Mouse (Mus musculus) thymus, adult 18-20 months (tissue): Measurements from ENCODE around the gene Gm13090.

Experiments
- DNase-seq, 2 experiments: peaks; one replicate each; pipeline ENCODE4 v3.0.0; 2022; ENCODE audit warnings: mixed read lengths in 2 of 2

Gene Gm13090

GRCm38 (mm10) chr4:151138586-151138985, 49.2 kb downstream of the Gm13090 start:
- DNase-seq = no peak

DNA sequence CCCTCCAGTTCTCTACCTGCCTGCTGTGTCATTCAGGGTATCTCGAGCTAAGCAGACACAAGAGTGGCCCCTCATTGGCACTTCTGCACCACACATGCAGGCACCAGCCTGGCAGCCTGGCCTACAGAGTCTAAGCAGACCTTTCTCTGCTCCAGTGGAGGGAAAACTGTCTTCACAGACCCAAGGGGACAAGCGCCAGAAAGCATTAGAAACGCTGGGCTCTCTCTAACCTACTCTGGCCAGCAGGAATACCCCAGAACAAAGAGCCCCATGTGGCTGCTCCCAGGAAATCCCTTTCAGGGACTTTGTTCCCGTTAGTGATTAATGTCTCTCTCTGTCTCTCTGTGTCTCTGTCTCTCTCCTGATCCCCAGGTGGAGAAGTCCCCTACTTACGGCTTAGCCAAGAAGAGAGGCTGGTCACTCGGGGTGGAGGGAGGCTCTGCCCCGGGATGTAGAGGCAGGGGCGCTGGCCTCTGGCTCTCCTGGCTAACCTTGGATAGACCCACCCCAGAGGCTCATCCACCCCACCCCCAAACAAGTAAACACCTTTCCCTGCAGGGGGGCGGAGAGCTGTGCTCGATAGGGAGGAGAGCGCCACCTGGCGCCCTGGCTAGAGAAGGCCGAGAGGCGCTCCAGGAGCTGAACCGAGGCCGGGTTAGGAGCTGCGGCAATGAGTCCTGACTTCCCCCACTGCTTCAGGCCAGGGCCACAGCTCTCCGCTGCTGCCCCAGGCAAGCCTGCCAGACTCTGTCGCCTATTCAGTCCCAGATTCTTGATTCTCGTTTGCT, 49.9 kb downstream of the Gm13090 start:
- peak; percentile 6 to 13 for DNase-seq

DNA sequence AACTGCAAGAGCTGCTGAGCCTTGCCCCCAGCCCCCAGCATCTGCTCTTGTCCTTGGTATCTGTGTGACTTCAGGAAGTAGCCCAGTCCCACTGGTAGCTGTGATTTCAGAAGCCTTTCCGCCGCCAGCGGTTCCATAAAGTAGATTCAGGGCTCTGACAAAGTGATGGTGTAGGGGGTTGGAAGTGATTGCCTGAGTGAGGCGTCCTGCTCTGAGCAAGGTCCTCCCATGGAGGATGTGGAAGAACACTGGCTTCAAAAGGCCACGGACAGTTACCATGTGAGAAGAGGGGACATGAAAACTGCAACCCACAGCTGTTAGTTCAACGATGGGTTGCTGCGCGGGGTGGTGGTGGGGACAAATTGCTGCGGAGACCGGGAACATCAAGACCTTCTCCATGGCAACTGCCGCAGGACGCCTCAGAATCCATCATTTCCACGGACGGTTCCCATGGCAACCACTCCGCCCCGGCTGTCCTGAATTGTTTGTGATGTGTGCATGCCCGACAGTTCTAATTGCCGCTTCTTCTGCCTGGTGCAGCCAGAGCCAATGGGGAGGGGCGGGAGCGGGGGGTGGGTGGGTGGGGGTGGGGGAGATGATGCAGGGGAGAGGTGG, 51.1 kb downstream of the Gm13090 start:
- DNase-seq = no peak
